Mouse (Mus musculus) 3T3-L1 (cell line): Measurements from ENCODE around the gene Calm4.
"Not testable (repeated sequence)": the region's sequence is repeated elsewhere in the genome, so short reads cannot be mapped to it uniquely, and the experiment has no call there.

ENCODE experiments used
- DNase-seq: peaks from one replicate; pipeline ENCODE4 v3.0.0-alpha.2; 2015; ENCODE audit warnings: low read depth, low spot score

Gene Calm4

GRCm38 (mm10) chr13:3837312-3837807 lies at the start of gene Calm4:
Gene Calm4 (plus strand): TSS chr13:3837757.
- not testable (repeated sequence) for DNase-seq

DNA sequence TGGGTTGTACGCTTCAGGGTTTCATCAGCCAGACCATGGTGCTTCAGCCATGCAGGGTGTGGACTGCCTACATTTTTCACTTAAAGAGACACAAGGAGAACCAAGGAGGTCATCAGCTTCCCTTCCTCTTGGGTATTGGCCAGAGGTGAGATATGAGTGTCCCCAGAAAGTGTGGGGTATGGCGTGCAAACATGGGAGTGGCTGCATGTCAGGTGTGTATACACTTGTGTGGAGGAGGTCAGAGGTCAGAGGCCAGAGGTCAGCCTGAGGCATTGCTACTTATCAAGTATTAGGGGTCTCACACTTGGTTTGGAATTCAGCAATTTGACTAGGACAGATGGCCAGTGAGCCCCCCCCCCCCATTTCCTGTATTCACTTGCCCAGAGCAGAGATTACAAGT lies 49.0 kb upstream of the Calm4 start:
- DNase-seq: no peak

- DNase-seq: no peak
Observed at GRCm38 (mm10) chr13:3789531-3789930, 48.0 kb upstream of the Calm4 start.

GRCm38 (mm10) chr13:3796649-3797048 lies 40.9 kb upstream of the Calm4 start:
- no peak for DNase-seq

GRCm38 (mm10) chr13:3798751-3799150 lies 38.8 kb upstream of the Calm4 start:
- no peak for DNase-seq

GRCm38 (mm10) chr13:3799386-3799785 lies 38.2 kb upstream of the Calm4 start:
- DNase-seq: no peak

DNA sequence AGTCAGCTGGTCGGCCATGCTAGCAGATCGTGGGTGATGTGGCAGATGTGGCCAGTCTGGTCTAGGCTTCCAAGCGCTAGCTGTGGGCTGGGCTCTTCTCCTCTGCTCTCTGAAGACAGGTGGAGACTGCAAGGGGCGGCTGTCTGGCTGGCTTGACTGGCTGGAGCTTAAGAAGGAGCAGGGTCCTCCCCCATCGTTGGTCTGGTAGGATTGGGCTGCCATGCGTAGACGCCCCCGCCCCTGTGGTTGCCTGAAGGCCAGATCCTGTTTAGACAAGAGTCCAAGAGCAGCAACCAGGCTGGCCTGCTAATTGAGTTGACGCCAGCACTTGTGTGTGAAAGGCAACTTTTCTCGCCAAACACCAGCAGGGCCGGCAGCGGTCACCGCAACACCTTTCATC lies 33.4 kb upstream of the Calm4 start, which contains the start of gene Calml3:
Gene Calml3 (minus strand): TSS at position 131 of the 400 bp plus-strand sequence.
- DNase-seq: no peak

DNA sequence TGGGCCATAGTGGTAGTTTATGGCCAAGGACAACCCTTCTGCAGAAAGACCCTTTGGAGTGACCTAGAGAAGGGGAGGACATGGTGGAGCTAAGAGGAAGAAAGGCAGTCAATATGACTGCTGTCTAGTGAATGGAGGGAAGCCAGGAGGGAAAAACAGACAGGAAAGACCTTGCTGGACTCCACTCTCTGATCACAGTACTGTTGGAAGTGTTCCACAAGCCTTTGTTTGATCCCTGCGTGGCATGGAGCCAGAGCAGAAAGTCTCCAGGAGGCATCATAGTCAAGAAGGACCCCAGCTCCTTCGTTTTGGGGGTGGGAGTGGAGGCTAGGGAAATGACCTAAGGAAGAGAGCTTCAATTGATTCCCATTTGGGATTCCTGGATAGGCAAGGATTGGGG lies 32.4 kb upstream of the Calm4 start:
- no peak for DNase-seq

- no peak for DNase-seq
Observed at GRCm38 (mm10) chr13:3805638-3806037, 31.9 kb upstream of the Calm4 start.

DNA sequence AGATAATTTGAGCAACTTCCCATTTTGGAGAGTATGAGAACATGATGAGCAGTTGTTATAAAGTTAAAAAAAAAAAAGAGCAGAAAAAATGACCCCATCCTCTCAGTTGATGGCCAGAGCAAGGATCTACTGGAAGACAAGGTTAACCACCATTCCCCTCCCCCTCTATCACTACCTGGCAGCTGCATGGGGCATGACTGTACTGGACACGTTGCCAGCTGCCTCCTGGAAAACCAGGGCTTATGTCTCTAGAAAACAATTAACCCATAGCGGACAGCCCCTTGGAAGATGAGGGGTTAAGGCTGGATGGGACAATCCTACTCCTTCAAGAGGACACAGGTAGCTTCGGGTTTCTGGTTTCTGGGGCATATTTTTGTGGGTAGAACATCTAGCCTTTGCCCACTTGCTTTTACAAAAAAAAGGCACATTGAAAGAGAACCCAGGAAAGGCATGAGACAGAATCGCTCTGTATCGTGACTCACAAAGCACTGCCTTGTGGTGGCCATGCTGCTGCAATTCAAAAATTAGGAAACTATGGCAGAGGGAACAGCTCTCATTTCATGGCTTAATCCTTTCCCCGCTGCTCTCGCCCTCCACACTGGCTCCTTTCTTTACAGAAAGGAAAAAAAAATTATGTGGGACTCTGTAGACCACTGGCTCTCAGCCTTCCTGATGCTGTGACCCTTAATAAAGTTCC lies 30.3 kb upstream of the Calm4 start:
- peak; percentile 56 for DNase-seq

DNA sequence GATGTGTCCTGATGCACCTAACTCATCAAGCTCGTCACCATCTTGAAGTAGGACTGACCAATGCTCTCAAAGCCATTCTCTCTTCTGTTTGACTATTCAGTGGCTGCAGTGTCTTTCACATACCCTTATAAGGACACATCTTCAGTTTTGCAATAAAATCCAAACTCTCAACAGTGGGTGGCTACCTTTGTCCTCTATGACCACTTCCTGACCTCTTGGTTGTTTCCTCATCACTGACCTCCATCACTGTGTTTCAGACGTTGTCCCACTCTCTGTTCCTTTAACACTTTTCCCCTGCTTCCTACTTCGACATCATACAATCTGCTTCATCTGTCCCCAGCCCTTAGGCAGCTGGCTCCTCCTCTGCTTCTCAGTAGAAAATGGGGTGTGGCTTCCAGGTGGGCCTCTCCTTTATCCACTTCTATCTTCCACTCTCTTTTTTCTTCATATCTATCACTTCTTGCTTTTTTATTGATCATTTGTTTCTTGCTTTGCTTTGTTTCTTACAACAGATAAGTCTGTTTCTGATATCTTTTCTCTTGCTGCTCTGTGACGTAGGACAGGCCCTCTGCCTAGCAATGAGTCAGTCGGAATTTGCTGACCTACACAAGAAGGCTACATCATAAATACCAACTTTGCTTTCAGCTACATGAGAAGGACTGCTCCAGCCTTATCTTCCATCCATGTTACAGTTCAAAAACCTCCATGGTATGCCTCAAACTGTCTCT lies 19.4 kb upstream of the Calm4 start:
- DNase-seq: peak; percentile 47

- no peak for DNase-seq
Observed at GRCm38 (mm10) chr13:3818740-3819076, 18.8 kb upstream of the Calm4 start.

DNA sequence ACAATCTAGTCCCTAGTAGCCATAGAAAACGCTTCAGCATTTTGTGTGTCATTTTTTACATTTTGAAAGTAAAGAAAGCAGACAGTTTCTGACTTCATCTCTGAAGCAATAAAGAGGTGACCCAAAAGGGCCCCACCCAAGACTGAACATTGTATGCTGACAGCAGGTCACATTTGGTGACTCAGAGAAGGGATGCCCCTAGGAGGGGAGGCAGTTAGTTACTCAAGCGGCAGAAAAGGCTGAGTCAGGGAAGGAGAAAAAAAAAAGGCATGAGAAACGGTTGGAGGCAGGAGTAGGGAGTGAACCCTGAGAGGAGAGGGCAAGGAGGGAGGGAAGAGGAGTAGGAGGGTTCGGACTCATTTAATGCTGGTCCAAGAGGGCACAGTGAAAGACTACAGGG lies 15.5 kb upstream of the Calm4 start:
- peak; percentile 79 for DNase-seq

DNA sequence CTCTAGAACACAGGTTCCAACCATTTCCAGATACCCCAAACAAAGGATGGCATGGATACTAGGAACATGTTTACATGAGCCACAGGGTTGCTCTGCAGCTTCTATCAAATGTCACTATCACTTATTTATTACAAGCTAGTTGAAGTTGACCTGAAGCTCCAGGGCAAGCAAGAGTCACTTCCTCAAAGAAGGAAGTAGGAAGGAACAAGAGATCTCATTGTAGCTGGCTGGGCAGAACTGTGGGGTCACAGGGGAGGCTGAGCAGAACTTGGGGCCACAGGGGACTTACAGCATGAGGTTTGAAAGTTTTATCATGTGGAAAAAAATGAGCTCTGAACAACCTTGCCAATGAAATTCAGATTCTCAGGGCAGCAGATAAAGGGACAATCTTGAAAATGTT lies 11.8 kb upstream of the Calm4 start:
- DNase-seq: no peak

DNA sequence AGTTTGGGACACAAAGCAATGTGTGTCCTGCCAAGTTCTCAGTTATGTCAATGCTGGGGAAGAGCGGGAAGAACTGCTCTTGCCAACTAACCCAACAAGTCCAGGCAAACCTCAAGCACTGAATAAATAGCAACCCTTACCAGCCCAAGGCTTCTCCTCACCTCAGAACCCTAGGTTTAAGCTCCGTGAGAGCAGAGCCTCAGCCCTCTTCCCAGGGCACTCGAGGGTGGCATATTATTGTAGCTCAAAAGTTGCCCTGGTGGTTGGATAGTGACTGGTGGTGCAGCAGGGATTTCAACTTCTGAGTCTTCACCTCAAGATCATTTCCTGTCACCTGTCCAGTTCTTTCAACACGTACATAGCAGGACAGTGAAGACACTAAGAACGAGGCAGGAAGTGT lies 6.0 kb upstream of the Calm4 start:
- no peak for DNase-seq

GRCm38 (mm10) chr13:3831994-3832393 lies 5.6 kb upstream of the Calm4 start:
- DNase-seq: no peak

DNA sequence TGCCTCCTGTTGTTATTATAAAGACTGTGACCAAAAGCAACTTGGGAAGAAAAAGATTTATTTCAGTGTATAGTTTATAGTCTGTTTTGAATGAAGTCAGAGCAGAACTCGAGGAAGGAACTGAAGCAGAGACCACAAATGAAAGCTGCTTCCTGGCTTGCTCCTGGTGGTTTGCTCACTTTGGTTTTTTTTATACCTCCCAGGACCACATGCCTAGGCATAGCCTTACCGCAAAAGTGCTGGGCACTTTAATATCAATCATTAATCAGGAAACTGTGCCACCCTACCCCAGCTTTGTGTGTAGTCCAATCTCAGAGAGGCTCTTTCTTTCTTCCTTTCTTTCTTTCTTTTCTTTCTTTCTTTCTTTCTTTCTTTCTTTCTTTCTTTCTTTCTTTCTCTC lies 5.1 kb upstream of the Calm4 start:
- no peak for DNase-seq

GRCm38 (mm10) chr13:3833644-3834043 lies 3.9 kb upstream of the Calm4 start:
- DNase-seq: not testable (repeated sequence)

DNA sequence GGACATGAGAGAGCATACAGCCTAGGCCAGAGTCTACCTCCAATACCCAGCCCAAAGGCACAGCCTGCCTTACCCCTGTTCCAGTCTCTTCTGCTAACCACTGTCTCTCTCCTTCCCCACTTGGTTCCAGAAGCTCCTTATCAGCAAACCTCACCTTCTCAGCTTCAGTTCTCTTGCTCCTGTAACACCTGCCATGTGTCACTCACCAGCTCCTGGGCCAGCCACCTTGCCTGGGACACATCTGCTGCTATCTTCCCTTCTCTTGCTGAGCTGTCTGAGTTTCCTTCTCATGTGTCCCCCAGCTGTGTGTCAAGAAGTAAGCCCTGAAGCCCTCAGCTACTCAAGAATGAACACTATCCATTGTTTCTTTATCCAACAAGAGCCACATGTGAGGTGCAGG lies 3.1 kb downstream of the Calm4 start:
- not testable (repeated sequence) for DNase-seq

- no peak for DNase-seq
Observed at GRCm38 (mm10) chr13:3850330-3850729, 12.8 kb downstream of the Calm4 start.

DNA sequence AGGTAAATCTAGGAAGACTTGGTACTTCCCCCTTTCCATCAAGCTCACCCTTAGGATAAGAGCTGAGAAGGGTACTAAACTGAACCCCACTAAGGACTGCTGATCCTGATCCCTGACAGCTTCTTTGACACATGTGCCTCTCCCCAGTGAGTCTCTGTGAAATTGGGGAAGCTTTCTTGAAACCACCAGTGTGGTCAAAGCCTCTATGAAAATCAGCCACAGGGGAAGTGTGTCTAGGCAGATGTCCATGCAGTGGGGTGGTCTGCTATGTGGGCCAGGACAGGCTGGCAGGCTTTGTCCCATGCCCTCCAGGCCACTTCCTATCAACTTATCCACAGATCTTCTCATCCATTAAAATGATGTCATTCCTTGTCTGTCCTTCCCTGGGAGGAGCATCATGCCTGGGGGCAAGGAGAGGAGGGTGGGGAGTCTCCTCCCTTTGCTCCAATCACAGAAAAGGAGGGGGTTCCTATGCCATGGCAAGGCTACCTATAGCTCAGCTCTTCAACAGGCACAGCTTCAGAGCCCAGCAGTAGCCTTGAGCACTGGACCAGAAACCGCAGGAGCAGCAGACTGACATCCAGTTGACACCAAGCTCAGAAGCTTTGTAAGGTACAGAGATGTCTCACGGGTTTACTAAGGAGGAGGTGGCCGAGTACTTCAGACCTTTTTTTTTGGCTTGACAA lies 16.2 kb downstream of the Calm4 start, which contains the start of gene Calm5:
Gene Calm5 (plus strand): TSS at position 526 of the 686 bp plus-strand sequence.
- DNase-seq: not testable (repeated sequence)

- no peak for DNase-seq
Observed at GRCm38 (mm10) chr13:3854856-3855255, 17.3 kb downstream of the Calm4 start.
